Mouse (Mus musculus) kidney, embryonic 16.5 days (tissue): ENCODE data around the gene Lce1j. TPM values are rescaled to one million over a fixed set of nuclear protein-coding genes. Genes with fewer than 3 reads are reported as not detected.

Experiments
- ATAC-seq: fragments of 200-750 bp; cut with Nextera tagmentation; 2 replicates; pipeline ENCODE4 v1.8.0; 2017; ENCODE audit warnings: moderate TSS enrichment; ENCODE audit not compliant: low FRiP score, low TSS enrichment
- H3K27ac ChIP-seq: fragments of 300-500 bp; sonication (generic); 2 replicates; pipeline ENCODE4 v1.5.1; 2014; ENCODE audit warnings: low read length
- H3K27me3 ChIP-seq: fragments of 300-500 bp; sonication (generic); 2 replicates; pipeline ENCODE4 v1.6.1; 2014; ENCODE audit warnings: low read length, control low read depth, mixed read lengths; ENCODE audit not compliant: insufficient read depth
- H3K36me3 ChIP-seq: fragments of 300-500 bp; sonication (generic); 2 replicates; pipeline ENCODE4 v1.6.1; 2014; ENCODE audit warnings: low read length, control low read depth, mixed read lengths; ENCODE audit not compliant: insufficient read depth
- H3K4me1 ChIP-seq: fragments of 300-500 bp; sonication (generic); 2 replicates; pipeline ENCODE4 v1.6.1; 2014; ENCODE audit warnings: low read length, control low read depth, mixed read lengths; ENCODE audit not compliant: insufficient read depth
- H3K4me2 ChIP-seq: fragments of 300-500 bp; sonication (generic); replicated peaks from 2 replicates; pipeline ENCODE4 v1.6.1; 2014; ENCODE audit warnings: low read depth, low read length
- H3K4me3 ChIP-seq: fragments of 300-500 bp; sonication (generic); 2 replicates; pipeline ENCODE4 v1.5.1; 2014; ENCODE audit warnings: mild to moderate bottlenecking, low read length
- H3K9ac ChIP-seq: fragments of 300-500 bp; sonication (generic); replicated peaks from 2 replicates; pipeline ENCODE4 v1.6.1; 2014; ENCODE audit warnings: low read length
- H3K9me3 ChIP-seq: fragments of 300-500 bp; sonication (generic); 2 replicates; pipeline ENCODE4 v1.6.1; 2016; ENCODE audit warnings: low read length, control low read depth
- WGBS: fragments of 180-500 bp; shearing (Covaris S2); extraction: QIAGEN DNeasy Blood & Tissue Kit; methylation state at CpG from one replicate; pipeline ENCODE4 v1.1.7; 2014; 5-methylcytosine and 5-hydroxymethylcytosine counted together
- polyA plus RNA-seq: library from polyadenylated mRNA; unstranded; fragments of >200 nt; fragmentation: Nextera tagmentation; extraction: Ambion mirVana; gene quantifications from 2 replicates; pipeline ENCODE4 v1.2.1, GENCODE M21; 2015

Gene Lce1j
- polyA plus RNA-seq, 1 experiment from 2014 or later, result not detected

DNA sequence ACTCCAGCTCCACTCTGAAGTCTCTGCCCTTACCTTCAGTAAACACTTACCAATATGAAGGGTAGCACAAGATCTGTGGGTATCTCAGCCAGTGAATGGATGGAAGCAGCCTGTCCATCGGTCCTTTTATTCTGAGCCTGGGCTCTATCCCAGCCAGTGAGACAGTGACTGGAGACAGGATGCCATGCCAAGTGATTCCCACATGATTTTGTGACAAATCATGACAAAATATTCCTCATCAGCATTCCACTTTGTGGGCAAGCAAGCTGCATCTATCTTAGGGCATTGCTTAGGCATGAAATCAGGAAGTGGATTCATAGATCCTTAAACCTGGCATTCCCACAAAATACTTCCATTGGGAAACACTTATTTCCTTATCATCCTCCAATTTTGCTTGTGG is 38.1 kb downstream of the Lce1j start, which contains the start of gene Lce1g:
Gene Lce1g (minus strand): TSS at position 101 of the 400 bp plus-strand sequence.
- H3K27me3 ChIP-seq, result no peaks in the 10 kb centered on the region
- no peak within 1 kb of the TSS for H3K27ac ChIP-seq

DNA sequence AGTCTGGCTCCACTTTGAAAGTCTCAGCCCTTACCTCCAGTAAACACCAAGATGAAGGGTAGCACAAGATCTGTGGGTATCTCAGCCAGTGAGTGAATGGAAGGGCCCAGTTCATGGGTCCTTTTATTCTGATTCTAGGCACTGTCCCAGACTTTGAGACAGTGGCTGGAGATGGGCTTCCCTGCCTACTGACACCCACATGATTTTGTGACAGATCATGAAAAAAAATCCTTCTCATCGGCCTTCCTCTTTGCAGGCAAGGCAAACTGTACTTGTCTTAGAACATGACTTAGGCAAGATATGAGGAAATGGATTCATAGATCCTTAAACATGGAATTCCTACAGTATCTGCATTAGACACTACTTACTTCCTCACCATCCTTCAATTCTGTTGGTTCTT is 51.3 kb downstream of the Lce1j start, which contains the start of gene Gm38119:
Gene Gm38119 (minus strand): TSS at position 101 of the 400 bp plus-strand sequence.
- Histone ChIP-seq H3K27me3 (no peaks in the 10 kb centered on the region), H3K9me3 (no peaks in the 10 kb centered on the region), H3K36me3 (no peaks in the 10 kb centered on the region), H3K4me2 (no peak within 1 kb of the TSS), H3K9ac (no peak within 1 kb of the TSS), H3K4me3 (no peak within 1 kb of the TSS), H3K27ac (no peak within 1 kb of the TSS), H3K4me1 (no peaks in the 10 kb centered on the region)
- no peak for ATAC-seq
- 83% methylated on average over 1 of the region's 1 CpGs for WGBS

More for the DNA sequence above, 38.1 kb downstream of the Lce1j start, which contains the start of gene Lce1g:
- Histone ChIP-seq H3K4me3 (no peak within 1 kb of the TSS), H3K4me1 (no peaks in the 10 kb centered on the region), H3K9ac (no peak within 1 kb of the TSS), H3K9me3 (no peaks in the 10 kb centered on the region), H3K36me3 (no peaks in the 10 kb centered on the region), H3K4me2 (no peak within 1 kb of the TSS)
- WGBS, result 100% methylated on average over 1 of the region's 1 CpGs
- no peak for ATAC-seq

Other genes starting within 250 kb of the Lce1j start
- 0.64 and 1.4 TPM in 2 replicates for gene Ivl, start 216.8 kb downstream of the Lce1j start, polyA plus RNA-seq
- not detected in 2 replicates for gene Smcp, start 201.5 kb downstream of the Lce1j start, polyA plus RNA-seq
- not detected in 2 replicates for gene 2210017I01Rik, start 183.0 kb downstream of the Lce1j start, polyA plus RNA-seq
- gene Lce6a, start 168.9 kb downstream of the Lce1j start, polyA plus RNA-seq, result not detected in 2 replicates
- not detected in 2 replicates for gene Lce1a1, start 142.2 kb downstream of the Lce1j start, polyA plus RNA-seq
- not detected in 2 replicates for gene Lce1b, start 133.6 kb downstream of the Lce1j start, polyA plus RNA-seq
- not detected in 2 replicates for gene Lce1a2, start 120.2 kb downstream of the Lce1j start, polyA plus RNA-seq
- not detected in 2 replicates for gene Lce1c, start 111.3 kb downstream of the Lce1j start, polyA plus RNA-seq
- not detected in 2 replicates for gene Lce1d, start 103.3 kb downstream of the Lce1j start, polyA plus RNA-seq
- not detected in 2 replicates for gene Lce1e, start 81.4 kb downstream of the Lce1j start, polyA plus RNA-seq
- not detected in 2 replicates for gene Lce1f, start 70.2 kb downstream of the Lce1j start, polyA plus RNA-seq
- gene Gm38119, start 51.4 kb downstream of the Lce1j start, polyA plus RNA-seq, result not detected in 2 replicates
- gene Lce1g, start 38.2 kb downstream of the Lce1j start, polyA plus RNA-seq, result 0.17 TPM in 1 of 2 replicates, not detected in the other
- not detected in 2 replicates for gene Lce1h, start 25.4 kb downstream of the Lce1j start, polyA plus RNA-seq
- gene Lce1i, start 11.6 kb downstream of the Lce1j start, polyA plus RNA-seq, result not detected in 2 replicates
- gene Lce1k, start 17.4 kb upstream of the Lce1j start, polyA plus RNA-seq, result not detected in 2 replicates
- 0.07 TPM in 1 of 2 replicates, not detected in the other for gene Kprp, start 36.7 kb upstream of the Lce1j start, polyA plus RNA-seq
- gene Lce1l, start 60.8 kb upstream of the Lce1j start, polyA plus RNA-seq, result not detected in 2 replicates
- gene 2310050C09Rik, start 79.7 kb upstream of the Lce1j start, polyA plus RNA-seq, result not detected in 2 replicates
- not detected in 2 replicates for gene Lce3a, start 135.7 kb upstream of the Lce1j start, polyA plus RNA-seq
- not detected in 2 replicates for gene Lce3b, start 142.5 kb upstream of the Lce1j start, polyA plus RNA-seq
- gene Lce3c, start 154.0 kb upstream of the Lce1j start, polyA plus RNA-seq, result not detected in 2 replicates
- gene Lce3d, start 166.9 kb upstream of the Lce1j start, polyA plus RNA-seq, result not detected in 2 replicates
- not detected in 2 replicates for gene Lce3e, start 176.5 kb upstream of the Lce1j start, polyA plus RNA-seq
- not detected in 2 replicates for gene Lce3f, start 201.7 kb upstream of the Lce1j start, polyA plus RNA-seq
- 0.39 and 0.42 TPM in 2 replicates for gene Crct1, start 225.2 kb upstream of the Lce1j start, polyA plus RNA-seq
- not detected in 2 replicates for gene Lce1m, start 228.5 kb upstream of the Lce1j start, polyA plus RNA-seq